Mouse (Mus musculus): Measurements from ENCODE around the gene Cpsf6.

DNA sequence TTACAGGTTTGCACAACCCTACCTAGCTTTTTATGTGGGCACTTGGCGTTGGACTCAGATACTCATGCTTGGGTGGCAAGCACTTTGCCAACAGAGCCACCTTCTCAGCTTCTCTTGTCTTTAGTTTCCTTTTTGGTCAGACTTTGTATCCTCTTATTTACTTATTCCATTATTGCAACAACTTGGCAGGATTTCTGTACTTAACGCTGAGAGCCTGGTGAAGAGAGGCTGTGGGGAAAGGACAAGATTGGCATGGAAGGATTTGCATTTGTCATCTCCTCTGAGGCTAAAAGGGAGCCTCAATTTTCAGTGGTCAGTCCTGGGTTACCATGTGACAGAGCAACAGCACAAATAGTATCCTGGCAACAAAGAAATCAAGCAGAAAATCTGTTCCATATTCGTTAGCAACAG, 59.2 kb downstream of the Cpsf6 start:
- TF ChIP-seq POLR2A (IDR thresholded peaks at IDR 0.05; ENCODE audit: low read depth, low read length) (no peak), CTCF (IDR thresholded peaks at IDR 0.05; ENCODE audit: borderline replicate concordance, insufficient read depth, low read length) (no peak)
